Mouse (Mus musculus) lung, postnatal 36 days (tissue): ENCODE measurements around the gene Xrcc2.
"Not testable (repeated sequence)": the region's sequence is repeated elsewhere in the genome, so short reads cannot be mapped to it uniquely, and the experiment has no call there.

Source experiments
- DNase-seq: peaks from one replicate; pipeline ENCODE4 v3.0.0; 2022; ENCODE audit warnings: mixed read lengths

Xrcc2 gene

GRCm38 (mm10) chr5:25705567-25706349 lies at the start of gene Xrcc2:
Gene Xrcc2, minus strand, starts transcription at chr5:25705825.
- DNase-seq, result peak; percentile 96

- peak; percentile 42 for DNase-seq
These were observed 48.7 kb upstream of the Xrcc2 start for GRCm38 (mm10) chr5:25754236-25754766.

DNA sequence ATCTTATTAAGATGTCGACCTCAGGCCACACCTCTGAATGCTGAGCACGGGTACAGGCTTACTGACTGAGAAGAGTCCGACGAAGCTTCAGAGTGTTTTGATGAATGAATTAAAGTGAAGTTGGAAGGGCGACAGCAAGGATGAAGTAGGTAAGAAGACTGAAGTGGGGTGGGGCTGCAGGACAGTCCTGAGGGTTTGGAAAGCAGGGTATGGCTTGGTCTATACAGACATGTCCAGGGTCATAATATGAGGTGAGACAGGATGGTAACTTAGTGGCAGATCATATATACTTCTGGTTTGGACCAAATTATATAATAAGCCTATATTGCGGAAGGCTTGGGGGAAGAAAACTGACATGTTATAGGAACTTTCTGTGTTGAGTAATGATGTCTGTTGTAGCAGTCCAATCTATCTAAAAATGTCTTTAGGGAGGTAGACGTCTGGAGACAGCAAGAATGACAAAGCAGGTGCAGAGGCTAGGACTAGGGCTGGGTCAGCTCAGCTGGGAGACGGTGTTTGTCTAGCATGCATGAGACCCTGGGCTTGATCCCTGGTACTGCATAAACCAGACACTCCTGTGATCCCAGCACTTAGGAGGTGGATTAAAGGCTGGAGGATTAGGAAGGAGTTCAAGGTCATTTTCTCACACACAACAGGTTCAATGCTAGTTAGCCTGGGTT lies 48.1 kb upstream of the Xrcc2 start:
- no peak for DNase-seq

DNA sequence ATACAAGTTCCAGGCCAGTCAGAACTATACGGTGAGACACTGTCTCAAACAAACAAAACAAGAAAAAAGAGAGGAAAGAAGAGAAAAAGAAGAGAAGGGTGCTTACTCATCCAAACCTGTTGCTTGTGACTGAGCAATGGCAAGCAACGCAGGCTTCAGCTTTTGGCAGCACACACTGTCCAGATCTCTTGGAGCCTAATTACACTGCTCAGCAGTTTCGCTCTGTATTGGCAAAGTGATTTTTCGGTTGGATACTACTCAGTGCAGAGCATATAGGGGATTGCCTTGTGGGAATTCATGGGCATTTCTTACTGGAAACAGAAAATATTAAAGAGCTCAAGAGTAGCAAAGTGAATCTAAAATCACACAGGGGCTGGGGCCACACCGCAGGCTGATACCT lies 47.2 kb upstream of the Xrcc2 start:
- peak; percentile 35 for DNase-seq

- DNase-seq, result peak; percentile 36
These were observed 45.9 kb upstream of the Xrcc2 start for GRCm38 (mm10) chr5:25751552-25751951.

DNA sequence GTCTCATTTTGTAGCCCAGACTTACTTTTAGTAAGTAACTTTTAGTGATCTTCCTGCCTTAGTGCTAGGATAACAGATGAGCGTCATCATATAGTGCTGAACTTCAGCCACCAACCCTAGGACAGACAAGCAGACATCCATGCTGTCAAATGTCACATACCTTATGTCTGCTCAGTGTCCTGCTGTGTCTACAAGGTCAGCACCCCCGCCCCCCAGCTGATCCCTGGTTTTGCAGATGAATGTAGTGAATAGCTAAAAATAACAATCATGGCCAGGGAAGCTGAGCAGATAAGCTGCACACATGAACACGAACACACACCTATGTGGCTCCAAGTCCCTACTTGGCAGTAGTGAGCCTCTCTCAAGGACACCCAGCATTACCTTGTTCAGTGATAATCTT lies 43.0 kb upstream of the Xrcc2 start:
- no peak for DNase-seq

- no peak for DNase-seq
These were observed 42.3 kb upstream of the Xrcc2 start for GRCm38 (mm10) chr5:25747904-25748303.

GRCm38 (mm10) chr5:25738902-25739301 lies 33.3 kb upstream of the Xrcc2 start:
- not testable (repeated sequence) for DNase-seq

GRCm38 (mm10) chr5:25738448-25738847 lies 32.8 kb upstream of the Xrcc2 start:
- no peak for DNase-seq

DNA sequence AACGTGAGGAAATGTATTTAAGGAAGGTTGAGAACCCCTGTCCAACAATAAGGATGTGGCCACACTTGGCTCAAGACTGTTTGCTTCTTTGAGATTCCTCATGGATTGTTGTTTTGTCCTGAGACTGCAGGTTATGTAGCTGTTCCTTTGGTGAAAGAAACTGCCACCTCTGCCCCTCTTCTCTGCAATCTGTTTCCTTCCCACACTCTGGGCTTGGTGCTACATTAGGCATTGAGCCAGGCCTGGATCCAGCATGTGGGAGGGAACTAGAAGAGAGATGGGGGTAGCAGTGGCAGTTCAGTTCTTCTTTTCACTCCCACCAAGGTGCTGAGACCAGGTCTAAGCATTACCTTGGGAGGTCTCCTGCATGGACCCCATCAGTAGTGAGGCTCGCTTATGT lies 30.2 kb upstream of the Xrcc2 start:
- no peak for DNase-seq

GRCm38 (mm10) chr5:25734318-25734717 lies 28.7 kb upstream of the Xrcc2 start:
- peak; percentile 56 for DNase-seq

- no peak for DNase-seq
These were observed 18.6 kb upstream of the Xrcc2 start for GRCm38 (mm10) chr5:25724134-25724675.

GRCm38 (mm10) chr5:25723016-25723415 lies 17.4 kb upstream of the Xrcc2 start:
- no peak for DNase-seq

DNA sequence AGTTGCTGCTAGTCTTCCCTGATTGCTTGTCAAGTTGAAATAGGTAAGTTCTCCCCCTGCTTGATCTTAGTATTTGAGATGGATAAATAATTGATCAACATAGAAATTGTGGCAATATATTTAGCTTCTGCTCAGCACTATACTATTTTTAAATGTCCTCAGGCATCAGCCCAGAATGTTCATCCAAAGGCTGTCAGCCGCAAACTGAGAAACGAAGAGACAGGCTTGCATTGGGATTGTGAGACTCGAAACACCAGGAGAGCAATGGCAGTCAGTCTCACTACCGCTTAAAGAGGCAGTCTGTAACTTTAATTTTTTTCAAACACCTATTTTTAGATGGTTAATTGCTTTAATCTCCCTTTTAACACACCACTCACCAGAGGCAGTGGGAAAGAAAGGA lies 13.8 kb upstream of the Xrcc2 start:
- DNase-seq, result no peak

GRCm38 (mm10) chr5:25713001-25713706 lies 7.5 kb upstream of the Xrcc2 start:
- not testable (repeated sequence) for DNase-seq

DNA sequence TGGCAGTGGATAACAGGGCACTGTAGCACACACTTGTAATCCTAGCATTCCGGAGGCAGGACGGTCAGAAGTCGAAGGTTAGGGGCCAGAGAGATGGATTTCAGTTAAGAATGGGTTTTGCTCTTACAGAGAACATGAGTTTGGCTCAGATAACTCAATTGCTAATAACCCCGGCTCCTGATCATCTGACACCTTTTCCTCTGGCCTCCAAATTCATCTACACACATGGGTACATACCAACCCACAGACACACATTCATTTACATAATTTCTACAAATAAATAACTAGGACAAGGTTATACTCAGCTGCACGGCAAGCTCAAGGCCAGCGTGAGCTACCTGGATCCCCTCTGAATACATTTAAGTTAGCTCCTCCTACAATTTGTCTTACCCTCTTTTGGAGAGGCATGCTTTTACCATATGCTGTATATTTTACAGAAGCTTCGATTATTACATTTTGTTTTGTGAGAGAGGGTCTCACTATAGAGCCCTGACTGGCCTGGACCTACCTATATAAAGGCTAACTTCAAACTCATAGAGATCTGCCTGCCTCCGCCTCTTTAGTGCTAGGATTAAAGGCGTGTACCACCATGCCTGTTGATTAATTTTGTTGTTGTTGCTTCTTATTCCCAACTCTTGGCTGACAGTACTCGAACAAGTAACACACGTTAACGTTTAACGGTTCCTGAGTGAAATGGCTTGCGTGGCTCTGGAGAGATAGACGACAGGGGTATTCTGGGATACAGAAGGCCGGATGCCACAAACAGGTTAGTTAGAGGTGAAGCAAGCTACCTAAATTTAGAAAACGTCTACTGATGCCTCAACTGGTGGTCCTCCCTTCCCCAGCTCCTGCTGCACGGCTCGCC lies 691 bp downstream of the Xrcc2 start:
- peak; percentile 1 for DNase-seq

- no peak for DNase-seq
These were observed 7.7 kb downstream of the Xrcc2 start for GRCm38 (mm10) chr5:25697941-25698340.

GRCm38 (mm10) chr5:25696256-25696655 lies 9.4 kb downstream of the Xrcc2 start:
- DNase-seq, result no peak

GRCm38 (mm10) chr5:25695786-25696185 lies 9.8 kb downstream of the Xrcc2 start:
- DNase-seq, result no peak

DNA sequence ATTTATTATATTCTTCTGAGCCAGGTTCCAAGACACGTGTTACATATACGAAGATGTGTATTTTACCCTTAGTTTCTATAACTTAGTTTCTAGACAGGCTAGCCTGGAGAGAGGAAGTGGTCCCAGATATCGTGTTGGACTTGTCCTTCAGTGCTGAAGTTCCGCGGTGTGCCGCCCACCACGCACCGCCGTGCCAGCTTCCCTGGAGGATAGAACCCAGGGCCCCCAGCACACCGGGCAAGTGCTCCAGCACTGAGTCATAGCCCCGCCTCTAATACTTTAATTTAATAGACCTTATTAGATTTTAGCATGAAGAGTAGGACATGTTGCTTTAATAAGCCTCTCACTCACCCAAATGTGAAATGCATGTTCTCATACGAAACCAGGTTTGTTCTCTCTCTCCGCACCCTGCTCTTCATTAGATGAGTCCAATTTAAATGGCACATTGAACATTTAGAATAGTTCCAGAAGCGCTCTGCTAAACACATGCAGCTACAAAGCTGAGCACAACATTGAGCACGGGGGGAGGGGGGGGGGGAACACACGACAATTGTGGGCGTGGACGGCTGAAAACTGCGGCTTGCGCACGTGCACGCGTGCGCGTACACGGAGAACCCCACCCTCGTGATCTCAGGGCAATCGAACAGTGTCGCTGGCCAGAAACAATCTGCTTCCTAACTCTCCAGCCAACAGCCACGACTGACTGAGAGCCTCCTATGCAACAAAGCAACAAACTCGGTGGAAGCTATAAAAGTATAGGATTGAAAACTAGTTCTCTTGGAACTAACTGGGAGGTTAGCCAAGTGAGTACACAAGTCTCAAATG lies 33.7 kb downstream of the Xrcc2 start:
- DNase-seq, result no peak

DNA sequence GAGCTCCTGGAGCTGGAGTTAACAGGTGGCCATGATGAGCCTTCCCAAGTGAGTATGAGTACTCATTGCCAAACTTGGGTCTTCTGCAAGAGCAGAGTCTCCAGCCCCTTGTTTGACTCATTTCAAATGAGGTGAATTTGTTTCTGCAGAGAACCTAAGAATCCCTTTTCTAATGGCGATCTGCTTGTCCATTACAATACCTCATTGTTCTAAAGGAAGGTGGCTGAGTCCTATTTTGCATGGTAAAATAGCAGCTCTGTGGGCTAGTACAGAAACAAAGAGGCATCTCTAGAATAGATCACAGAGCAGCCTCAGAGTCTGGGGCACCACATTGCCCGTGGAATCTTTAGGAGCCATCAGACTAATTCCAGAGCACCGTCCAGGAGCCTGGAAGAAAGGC lies 34.6 kb downstream of the Xrcc2 start:
- no peak for DNase-seq
